Mouse (Mus musculus) gastrocnemius, postnatal 36 days (tissue): ENCODE results near the gene Ablim1. TPM values are rescaled to one million over a fixed set of nuclear protein-coding genes. Genes with fewer than 3 reads are reported as not detected.

Experiments
- DNase-seq, 2 experiments: peaks; one replicate each; pipeline ENCODE4 v3.0.0; 2022
- intact Hi-C: fragments of 180-260 bp; cut with DNase I; formaldehyde crosslinking; loops from one replicate; pipeline ENCODE4 v1.15.1; 2025
- long read RNA-seq, 2 experiments: library from polyadenylated mRNA; stranded (forward); transcript quantifications; one replicate each; pipeline ENCODE4 v2.0.0; 2021
- total RNA-seq, 2 experiments: library from RNA; stranded (reverse); gene quantifications; 2 replicates each; pipeline ENCODE4 v1.2.3; 2021

Ablim1 gene
- 10 to 100 TPM; 36.3 to 52.0 TPM for total RNA-seq
- long read RNA-seq, experiment 1, partial matches to known transcripts, result 1 of 6 reads
- long read RNA-seq, experiment 1, other reads (novel, unspliced or antisense), result 5 of 6 reads
- long read RNA-seq, experiment 2, partial matches to known transcripts, result 0 of 14 reads
- long read RNA-seq, experiment 2, other reads (novel, unspliced or antisense), result 14 of 14 reads

- intact Hi-C loops, result no loop called here
Measured at GRCm38 (mm10) chr19:57314346-57315012, at the start of gene Ablim1. Ablim1 (minus strand) TSS chr19:57314919.

GRCm38 (mm10) chr19:57363538-57363937, 48.8 kb upstream of the Ablim1 start:
- intact Hi-C loops, result no loop called here
- DNase-seq, result peak in 1 of 2 experiments; percentile 8

More at GRCm38 (mm10) chr19:57314346-57315012, at the start of gene Ablim1:
- peak in 1 of 2 experiments; percentile 29 for DNase-seq

GRCm38 (mm10) chr19:57363076-57363475, 48.4 kb upstream of the Ablim1 start:
- intact Hi-C loops, result no loop called here
- no peak for DNase-seq

GRCm38 (mm10) chr19:57362586-57362985, 47.9 kb upstream of the Ablim1 start:
- DNase-seq, result peak in 1 of 2 experiments; percentile 13
- intact Hi-C loops, result no loop called here

- intact Hi-C loops, result no loop called here
- no peak for DNase-seq
Measured at GRCm38 (mm10) chr19:57361939-57362307, 47.2 kb upstream of the Ablim1 start.

GRCm38 (mm10) chr19:57361131-57361938, 46.6 kb upstream of the Ablim1 start:
- DNase-seq, result peak; percentile 19 to 74
- intact Hi-C loops, result no loop called here

- intact Hi-C loops, result no loop called here
- peak; percentile 89 to 92 for DNase-seq
Measured at GRCm38 (mm10) chr19:57360341-57361130, 45.8 kb upstream of the Ablim1 start, which contains the start of gene Fam160b1. Fam160b1 (plus strand) TSS chr19:57360680.

GRCm38 (mm10) chr19:57359701-57360326, 45.1 kb upstream of the Ablim1 start:
- intact Hi-C loops, result no loop called here
- DNase-seq, result peak in 1 of 2 experiments; percentile 11

- intact Hi-C loops, result no loop called here
- peak in 1 of 2 experiments; percentile 9 for DNase-seq
Measured at GRCm38 (mm10) chr19:57358836-57359598, 44.3 kb upstream of the Ablim1 start.

- intact Hi-C loops, result no loop called here
- DNase-seq, result peak; percentile 62 to 68
Measured at GRCm38 (mm10) chr19:57358322-57358721, 43.6 kb upstream of the Ablim1 start.

GRCm38 (mm10) chr19:57357811-57358210, 43.1 kb upstream of the Ablim1 start:
- intact Hi-C loops, result no loop called here
- DNase-seq, result peak in 1 of 2 experiments; percentile 7

- intact Hi-C loops, result no loop called here
- DNase-seq, result peak in 1 of 2 experiments; percentile 8
Measured at GRCm38 (mm10) chr19:57357244-57357643, 42.5 kb upstream of the Ablim1 start.

- peak in 1 of 2 experiments; percentile 13 for DNase-seq
- intact Hi-C loops, result no loop called here
Measured at GRCm38 (mm10) chr19:57356273-57356672, 41.6 kb upstream of the Ablim1 start.

GRCm38 (mm10) chr19:57355451-57356251, 40.9 kb upstream of the Ablim1 start:
- DNase-seq, result peak in 1 of 2 experiments; percentile 15
- intact Hi-C loops, result no loop called here

GRCm38 (mm10) chr19:57354715-57355114, 40.0 kb upstream of the Ablim1 start:
- no peak for DNase-seq
- intact Hi-C loops, result no loop called here

- intact Hi-C loops, result no loop called here
Measured at GRCm38 (mm10) chr19:57354050-57354449, 39.3 kb upstream of the Ablim1 start.

GRCm38 (mm10) chr19:57353228-57353627, 38.5 kb upstream of the Ablim1 start:
- intact Hi-C loops, result no loop called here
- peak in 1 of 2 experiments; percentile 8 for DNase-seq

More at GRCm38 (mm10) chr19:57354050-57354449, 39.3 kb upstream of the Ablim1 start:
- peak in 1 of 2 experiments; percentile 6 for DNase-seq

GRCm38 (mm10) chr19:57352337-57352935, 37.7 kb upstream of the Ablim1 start:
- DNase-seq, result peak in 1 of 2 experiments; percentile 6
- intact Hi-C loops, result no loop called here
